Mouse (Mus musculus): ENCODE measurements around the gene Zzz3. TPM values are rescaled to one million over a fixed set of nuclear protein-coding genes. Genes with fewer than 3 reads are reported as not detected.

The Zzz3 gene
- polyA plus RNA-seq, 1 experiment: 12.7 TPM

DNA sequence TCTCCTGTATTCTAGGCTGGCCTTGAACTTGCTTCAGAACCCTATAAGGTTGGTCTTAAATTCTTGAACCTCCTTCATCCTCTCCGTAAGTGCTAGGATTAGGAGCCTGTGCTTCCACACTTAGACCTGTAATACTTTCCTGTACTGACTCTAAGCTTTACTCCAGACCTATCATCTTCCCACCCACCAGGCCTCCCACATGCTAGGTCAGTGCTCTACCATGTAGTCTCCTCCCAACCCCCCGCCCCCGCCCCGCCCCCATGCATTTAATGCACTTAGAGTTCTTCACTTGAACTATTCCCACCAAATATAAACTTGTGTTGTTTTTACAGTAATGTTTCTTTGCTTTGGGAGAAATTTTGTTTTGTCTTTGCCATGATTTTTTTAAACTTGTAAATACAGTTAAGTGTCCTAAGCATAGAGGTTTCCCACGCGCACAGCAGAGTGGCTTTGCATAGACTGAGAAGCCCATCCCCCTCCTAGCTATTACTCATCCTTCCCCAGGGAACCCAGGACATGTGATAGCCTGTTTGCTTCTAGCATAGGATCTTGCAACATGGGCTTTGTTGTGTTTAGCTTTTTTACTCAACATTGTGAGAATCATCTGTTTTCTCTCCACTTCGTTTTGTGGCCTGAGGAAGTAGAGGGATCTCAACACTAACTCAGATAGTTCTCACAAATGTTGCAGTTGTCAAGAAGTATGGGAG is 6.8 kb downstream of the Zzz3 start:
- H3K27ac ChIP-seq (ENCODE audit: control insufficient read depth, insufficient read depth, low read depth, low read length): no peak overlapping the region
- H3K4me3 ChIP-seq (ENCODE audit: control insufficient read depth, low read depth, low read length): no peak overlapping the region
- H3K36me3 ChIP-seq (ENCODE audit: control insufficient read depth, insufficient read depth, low read length): no peaks in the 10 kb centered on the region
- H3K27me3 ChIP-seq (ENCODE audit: control insufficient read depth, insufficient read depth, low read length): no peaks in the 10 kb centered on the region
- no peak for TF ChIP-seq CTCF (IDR thresholded peaks at IDR 0.05; ENCODE audit: control insufficient read depth, insufficient read depth, insufficient replicate concordance, low read depth, low read length)
- TF ChIP-seq POLR2A (IDR thresholded peaks at IDR 0.05; ENCODE audit: control insufficient read depth, low read depth, low read length): no peak
- H3K4me1 ChIP-seq (ENCODE audit: control insufficient read depth, insufficient read depth, low read length): no peaks in the 10 kb centered on the region; the same call in none of the 2 replicates

DNA sequence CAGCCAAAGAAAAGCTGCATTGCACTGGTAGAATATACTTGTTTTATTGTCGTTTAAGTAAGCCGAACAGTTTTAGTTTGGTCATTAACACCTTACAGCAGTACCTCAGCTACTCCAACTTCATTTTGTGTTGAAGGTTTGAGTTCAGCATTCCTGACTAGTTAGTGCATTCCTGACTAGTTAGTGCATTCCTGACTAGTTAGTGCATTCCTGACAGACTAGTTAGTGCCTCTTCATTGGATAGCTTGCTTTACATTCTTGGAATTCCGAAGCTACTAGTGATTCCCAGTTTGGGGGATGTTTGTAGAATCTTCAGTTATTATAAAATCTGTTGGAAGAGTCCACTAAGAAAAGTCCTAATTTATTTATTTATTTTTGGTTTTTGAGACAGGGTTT is 7.4 kb downstream of the Zzz3 start:
- TF ChIP-seq POLR2A (IDR thresholded peaks at IDR 0.05; ENCODE audit: control insufficient read depth, low read depth, low read length) (no peak), CTCF (IDR thresholded peaks at IDR 0.05; ENCODE audit: control insufficient read depth, insufficient read depth, insufficient replicate concordance, low read depth, low read length) (no peak)
- no peak overlapping the region for H3K27ac ChIP-seq (ENCODE audit: control insufficient read depth, insufficient read depth, low read depth, low read length)
- no peaks in the 10 kb centered on the region for H3K36me3 ChIP-seq (ENCODE audit: control insufficient read depth, insufficient read depth, low read length)

DNA sequence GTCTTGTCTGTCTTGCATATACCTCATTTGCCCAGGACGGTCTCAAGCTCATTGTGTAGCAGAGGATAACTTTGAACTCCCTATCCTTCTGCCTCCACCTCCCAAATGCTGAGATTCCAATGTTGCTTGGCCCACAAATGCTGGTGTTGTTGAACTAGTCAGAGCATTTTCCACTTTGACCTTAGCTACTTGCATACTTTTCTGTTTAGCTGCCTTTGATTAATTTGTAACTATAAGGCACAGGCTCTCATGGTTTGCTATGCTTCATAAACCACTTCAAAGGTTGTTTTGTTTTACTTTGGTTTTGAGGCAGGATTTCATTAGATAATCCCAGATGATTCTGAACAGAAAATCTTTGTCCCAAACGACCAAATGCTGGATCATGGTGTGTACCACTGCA is 8.6 kb downstream of the Zzz3 start:
- H3K4me3 ChIP-seq (ENCODE audit: control insufficient read depth, low read depth, low read length): no peak overlapping the region
- H3K27me3 ChIP-seq (ENCODE audit: control insufficient read depth, insufficient read depth, low read length): no peaks in the 10 kb centered on the region
- no peaks in the 10 kb centered on the region; the same call in 1 of the 2 replicates for H3K4me1 ChIP-seq (ENCODE audit: control insufficient read depth, insufficient read depth, low read length)
- no peak overlapping the region for H3K27ac ChIP-seq (ENCODE audit: control insufficient read depth, insufficient read depth, low read depth, low read length)
- no peak for TF ChIP-seq CTCF (IDR thresholded peaks at IDR 0.05; ENCODE audit: control insufficient read depth, insufficient read depth, insufficient replicate concordance, low read depth, low read length)
- no peak for TF ChIP-seq POLR2A (IDR thresholded peaks at IDR 0.05; ENCODE audit: control insufficient read depth, low read depth, low read length)
- H3K36me3 ChIP-seq (ENCODE audit: control insufficient read depth, insufficient read depth, low read length): no peaks in the 10 kb centered on the region

More for the DNA sequence above, 7.4 kb downstream of the Zzz3 start:
- H3K27me3 ChIP-seq (ENCODE audit: control insufficient read depth, insufficient read depth, low read length): no peaks in the 10 kb centered on the region
- H3K4me3 ChIP-seq (ENCODE audit: control insufficient read depth, low read depth, low read length): no peak overlapping the region
- H3K4me1 ChIP-seq (ENCODE audit: control insufficient read depth, insufficient read depth, low read length): no peaks in the 10 kb centered on the region; the same call in none of the 2 replicates

DNA sequence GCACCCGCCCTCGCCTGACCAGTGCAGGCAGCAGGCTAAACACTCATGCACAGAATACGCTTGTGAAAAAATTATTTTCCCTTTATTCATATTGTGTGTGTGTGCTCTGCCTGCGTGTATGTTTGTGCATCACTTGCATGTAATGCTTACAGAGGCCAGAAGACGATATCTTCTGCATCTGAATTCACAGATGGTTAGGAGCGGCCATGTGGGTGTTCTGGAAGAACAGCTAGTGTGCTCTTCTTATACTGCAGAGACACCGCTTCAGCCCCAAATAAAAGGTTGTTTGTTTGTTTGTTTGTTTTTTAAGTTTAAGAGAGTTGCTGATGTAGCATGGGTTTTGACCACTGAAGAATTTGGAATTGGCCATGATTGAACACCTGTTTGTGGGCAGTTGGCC is 10.1 kb downstream of the Zzz3 start:
- H3K4me1 ChIP-seq (ENCODE audit: control insufficient read depth, insufficient read depth, low read length): no peaks in the 10 kb centered on the region; the same call in 1 of the 2 replicates
- no peaks in the 10 kb centered on the region for H3K36me3 ChIP-seq (ENCODE audit: control insufficient read depth, insufficient read depth, low read length)
- H3K27ac ChIP-seq (ENCODE audit: control insufficient read depth, insufficient read depth, low read depth, low read length): no peak overlapping the region
- H3K27me3 ChIP-seq (ENCODE audit: control insufficient read depth, insufficient read depth, low read length): no peaks in the 10 kb centered on the region
- H3K4me3 ChIP-seq (ENCODE audit: control insufficient read depth, low read depth, low read length): no peak overlapping the region
- TF ChIP-seq CTCF (IDR thresholded peaks at IDR 0.05; ENCODE audit: control insufficient read depth, insufficient read depth, insufficient replicate concordance, low read depth, low read length) (no peak), POLR2A (IDR thresholded peaks at IDR 0.05; ENCODE audit: control insufficient read depth, low read depth, low read length) (no peak)

DNA sequence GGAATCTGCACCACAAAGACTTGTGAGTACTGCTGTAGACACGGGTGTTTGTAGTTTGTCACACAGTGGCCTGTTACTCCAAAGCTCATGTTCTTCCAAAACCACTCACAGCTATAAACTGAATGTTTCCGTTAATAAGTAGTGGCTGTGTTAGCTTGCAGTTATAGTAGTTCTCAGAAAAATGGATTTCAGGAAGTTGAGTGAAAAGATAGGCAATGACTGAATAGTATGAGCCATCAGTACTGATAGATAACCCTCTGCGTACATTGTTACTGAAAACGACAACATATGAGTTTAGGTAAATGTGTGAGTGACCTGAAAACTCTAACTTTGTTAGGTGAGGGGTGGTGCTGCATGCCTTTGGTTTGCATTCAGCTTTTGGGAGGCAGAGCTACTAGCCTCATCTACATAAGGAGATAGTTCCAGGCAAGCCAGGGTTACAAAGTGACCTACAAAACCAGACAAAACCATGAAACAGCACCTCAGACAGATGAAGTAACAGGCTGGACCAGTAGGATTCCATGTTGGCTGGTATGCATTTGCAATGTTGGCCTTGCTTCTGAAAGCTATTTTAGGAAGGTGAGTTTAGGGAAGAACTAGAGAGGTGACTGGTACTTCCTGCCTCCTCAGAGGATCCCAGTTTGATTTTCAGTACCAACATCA is 10.8 kb downstream of the Zzz3 start:
- Histone ChIP-seq H3K27ac (ENCODE audit: control insufficient read depth, insufficient read depth, low read depth, low read length) (no peak overlapping the region), H3K36me3 (ENCODE audit: control insufficient read depth, insufficient read depth, low read length) (no peaks in the 10 kb centered on the region), H3K27me3 (ENCODE audit: control insufficient read depth, insufficient read depth, low read length) (no peaks in the 10 kb centered on the region), H3K4me1 (ENCODE audit: control insufficient read depth, insufficient read depth, low read length) (no peaks in the 10 kb centered on the region; the same call in 1 of the 2 replicates), H3K4me3 (ENCODE audit: control insufficient read depth, low read depth, low read length) (no peak overlapping the region)
- TF ChIP-seq POLR2A (IDR thresholded peaks at IDR 0.05; ENCODE audit: control insufficient read depth, low read depth, low read length) (no peak), CTCF (IDR thresholded peaks at IDR 0.05; ENCODE audit: control insufficient read depth, insufficient read depth, insufficient replicate concordance, low read depth, low read length) (no peak)

DNA sequence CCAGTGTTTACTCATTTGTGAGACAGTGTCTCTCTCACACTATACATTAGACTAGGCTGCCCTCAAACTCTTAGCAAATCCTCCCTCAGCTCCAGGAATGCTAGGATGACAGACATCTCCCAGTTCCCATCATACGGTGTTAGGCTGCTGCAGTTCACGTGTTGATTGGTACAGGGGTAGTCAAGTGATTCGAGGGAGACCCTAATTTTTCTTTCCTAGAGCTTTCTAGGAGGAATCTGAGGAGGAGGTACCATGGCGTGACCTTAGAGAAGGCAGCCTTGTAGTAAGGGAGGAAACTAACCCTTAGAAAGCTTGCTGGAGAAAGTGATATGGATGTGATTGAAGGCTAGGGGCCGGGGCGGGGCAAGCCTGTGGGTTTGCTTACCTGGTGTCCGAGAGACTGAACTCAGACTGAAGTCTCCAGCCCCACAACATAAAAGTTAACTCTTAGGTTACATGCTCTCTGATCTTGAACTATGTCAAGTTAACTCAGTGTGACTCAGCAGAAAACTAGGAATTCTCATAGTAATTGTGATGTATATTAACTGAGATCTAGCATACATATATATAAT is 15.8 kb downstream of the Zzz3 start:
- Histone ChIP-seq H3K4me1 (ENCODE audit: control insufficient read depth, insufficient read depth, low read length) (no peaks in the 10 kb centered on the region), H3K27me3 (ENCODE audit: control insufficient read depth, insufficient read depth, low read length) (no peaks in the 10 kb centered on the region), H3K4me3 (ENCODE audit: control insufficient read depth, low read depth, low read length) (no peak overlapping the region; the same call in 1 of the 2 replicates), H3K36me3 (ENCODE audit: control insufficient read depth, insufficient read depth, low read length) (no peaks in the 10 kb centered on the region), H3K27ac (ENCODE audit: control insufficient read depth, insufficient read depth, low read depth, low read length) (no peak overlapping the region)
- TF ChIP-seq CTCF (IDR thresholded peaks at IDR 0.05; ENCODE audit: control insufficient read depth, insufficient read depth, insufficient replicate concordance, low read depth, low read length) (no peak), POLR2A (IDR thresholded peaks at IDR 0.05; ENCODE audit: control insufficient read depth, low read depth, low read length) (no peak)

DNA sequence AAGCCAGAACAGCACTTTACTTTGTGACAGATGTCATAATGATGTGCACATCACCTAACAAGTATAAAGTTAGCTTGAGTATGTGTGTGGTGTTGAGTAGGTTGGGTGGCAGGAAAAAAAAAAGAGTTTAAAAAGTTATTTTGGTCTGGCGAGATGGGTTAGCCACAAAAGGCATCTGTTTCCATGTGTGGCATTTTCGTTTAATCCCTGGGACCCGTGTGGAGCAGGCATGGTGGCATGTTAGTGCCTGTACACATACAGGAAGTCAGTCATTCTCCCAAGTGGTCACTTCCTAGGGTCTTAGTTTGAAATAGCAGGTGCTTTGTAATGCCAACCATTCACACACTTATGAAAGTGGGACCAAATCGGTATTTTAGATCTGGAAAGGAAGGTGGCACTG is 17.1 kb downstream of the Zzz3 start:
- H3K36me3 ChIP-seq (ENCODE audit: control insufficient read depth, insufficient read depth, low read length): no peaks in the 10 kb centered on the region
- no peaks in the 10 kb centered on the region for H3K4me1 ChIP-seq (ENCODE audit: control insufficient read depth, insufficient read depth, low read length)
- TF ChIP-seq POLR2A (IDR thresholded peaks at IDR 0.05; ENCODE audit: control insufficient read depth, low read depth, low read length): no peak
- TF ChIP-seq CTCF (IDR thresholded peaks at IDR 0.05; ENCODE audit: control insufficient read depth, insufficient read depth, insufficient replicate concordance, low read depth, low read length): no peak
- H3K4me3 ChIP-seq (ENCODE audit: control insufficient read depth, low read depth, low read length): no peak overlapping the region
- H3K27me3 ChIP-seq (ENCODE audit: control insufficient read depth, insufficient read depth, low read length): no peaks in the 10 kb centered on the region
- no peak overlapping the region for H3K27ac ChIP-seq (ENCODE audit: control insufficient read depth, insufficient read depth, low read depth, low read length)
